Mouse (Mus musculus) C2C12 (cell line): ENCODE measurements around the gene Gapdh.

Source experiments
- CTCF ChIP-seq: IDR thresholded peaks from one replicate; pipeline ENCODE4 v1.5.1; 2011; ENCODE audit not compliant: control insufficient read depth, insufficient read depth, insufficient read length
- MYOD1 ChIP-seq: IDR thresholded peaks from one replicate; pipeline ENCODE4 v1.6.1; 2011; ENCODE audit warnings: low read depth; ENCODE audit not compliant: control insufficient read depth, insufficient read length

- TF ChIP-seq CTCF (no peak), MYOD1 (peak; percentile 6)
These were observed 5.2 kb downstream of the Gapdh start for GRCm38 (mm10) chr6:125160854-125161760.
